Mouse (Mus musculus) kidney, adult 2 months (tissue): Measurements from ENCODE around the gene Hp1bp3. TPM values are rescaled to one million over a fixed set of nuclear protein-coding genes. Genes with fewer than 3 reads are reported as not detected.

Experiments
- DNase-seq: peaks from one replicate; pipeline ENCODE4 v3.0.0; 2021
- H3K27ac ChIP-seq: fragments of 200-500 bp; 2 replicates; pipeline ENCODE4 v1.5.1; 2012; ENCODE audit warnings: low read depth, low read length, control low read depth, inconsistent platforms; ENCODE audit not compliant: insufficient read depth
- H3K27me3 ChIP-seq: fragments of 200-500 bp; replicated peaks from 2 replicates; pipeline ENCODE4 v1.6.1; 2012; ENCODE audit warnings: mild to moderate bottlenecking, moderate library complexity, low read length, inconsistent platforms; ENCODE audit not compliant: control insufficient read depth, insufficient read depth
- H3K36me3 ChIP-seq: fragments of 200-500 bp; 2 replicates; pipeline ENCODE4 v1.6.1; 2012; ENCODE audit warnings: mild to moderate bottlenecking, moderate library complexity, low read length, inconsistent platforms; ENCODE audit not compliant: control insufficient read depth, insufficient read depth
- H3K4me1 ChIP-seq: fragments of 200-500 bp; 2 replicates; pipeline ENCODE4 v1.6.1; 2011; ENCODE audit warnings: low read length; ENCODE audit not compliant: control insufficient read depth, insufficient read depth
- H3K4me3 ChIP-seq: fragments of 200-500 bp; 2 replicates; pipeline ENCODE4 v1.5.1; 2011; ENCODE audit warnings: mild to moderate bottlenecking, low read depth, low read length, control low read depth; ENCODE audit not compliant: insufficient read depth
- CTCF ChIP-seq: fragments of 200-500 bp; conservative IDR thresholded peaks from 2 replicates; pipeline ENCODE4 v1.5.1; 2011; ENCODE audit warnings: low read depth, mild to moderate bottlenecking, control low read depth, low read length, moderate library complexity, mixed read lengths; ENCODE audit not compliant: insufficient read depth, insufficient read length
- POLR2A ChIP-seq: fragments of 200-500 bp; IDR thresholded peaks from one replicate; pipeline ENCODE4 v1.6.1; 2011; ENCODE audit warnings: low read depth, low read length, control low read depth
- WGBS: fragments of 180-500 bp; shearing (Covaris S2); methylation state at CpG from one replicate; pipeline ENCODE4 v1.1.7; 2018; 5-methylcytosine and 5-hydroxymethylcytosine counted together
- polyA plus RNA-seq: library from polyadenylated mRNA; depleted of rRNA; stranded (reverse); fragments of >200 nt; gene quantifications from 2 replicates; pipeline ENCODE4 v1.2.3, GENCODE M21; 2012

Hp1bp3 gene
- polyA plus RNA-seq, 1 experiment, result 59.5 TPM

DNA sequence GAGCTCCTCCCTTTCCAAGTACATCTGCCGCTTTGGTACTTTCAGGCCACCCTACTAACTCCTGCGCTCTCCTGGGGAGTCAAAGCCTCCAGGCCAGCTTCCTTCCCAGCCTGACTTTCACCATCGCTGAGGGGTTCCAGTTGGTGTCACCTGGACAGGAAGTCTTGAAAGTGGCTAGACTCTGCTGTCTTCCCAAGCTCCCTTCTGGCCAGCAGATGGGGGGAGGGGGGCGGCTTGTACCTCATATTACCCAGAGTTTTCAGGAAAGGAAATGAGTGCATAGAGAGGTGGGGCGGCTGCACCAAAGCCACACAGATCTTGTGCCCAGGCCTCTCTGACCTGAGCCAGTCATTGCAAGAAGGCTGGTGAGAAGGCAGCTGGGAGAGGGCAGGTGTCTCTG, 36.1 kb downstream of the Hp1bp3 start:
- H3K4me3 ChIP-seq, result no peak overlapping the region
- H3K27ac ChIP-seq, result no peak overlapping the region
- no peak for DNase-seq
- no peak for TF ChIP-seq CTCF
- TF ChIP-seq POLR2A, result no peak
- H3K4me1 ChIP-seq, result peaks cover 5% of the 10 kb centered on the region; the same call in 1 of the 2 replicates
- H3K36me3 ChIP-seq, result no peaks in the 10 kb centered on the region
- 40% methylated on average over 5 of the region's 5 CpGs for WGBS
- no peaks in the 10 kb centered on the region for H3K27me3 ChIP-seq

DNA sequence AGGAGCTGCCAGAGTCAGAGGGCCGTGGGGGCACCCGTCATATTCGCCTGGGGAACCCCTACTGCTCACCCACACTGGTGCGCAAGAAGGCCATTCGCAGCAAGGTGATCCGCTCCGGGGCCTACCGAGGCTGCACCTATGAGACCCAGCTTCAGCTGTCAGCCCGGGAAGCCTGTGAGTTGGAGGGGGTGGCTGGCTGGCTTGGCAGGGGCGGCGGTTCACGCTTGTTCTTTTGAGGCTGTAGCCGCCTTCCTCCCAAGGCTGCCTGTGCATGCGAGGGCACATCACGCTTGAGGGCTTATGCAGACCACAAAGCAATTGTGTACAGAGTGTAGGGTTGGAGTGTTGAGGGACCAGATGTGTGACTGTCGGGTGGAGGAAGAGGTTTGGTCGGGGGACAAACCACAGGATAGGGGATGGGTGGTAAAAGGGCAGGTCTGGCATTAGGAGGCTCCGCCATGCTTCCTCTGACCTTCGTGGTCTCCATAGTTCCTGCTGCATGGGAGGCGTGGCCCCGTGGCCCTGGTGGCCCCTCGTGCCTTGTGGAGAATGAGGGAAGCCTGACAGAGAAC, 41.1 kb downstream of the Hp1bp3 start:
- Histone ChIP-seq H3K27me3 (no peaks in the 10 kb centered on the region), H3K36me3 (no peaks in the 10 kb centered on the region), H3K4me1 (no peaks in the 10 kb centered on the region; the same call in 1 of the 2 replicates), H3K27ac (no peak overlapping the region), H3K4me3 (no peak overlapping the region)
- no peak for DNase-seq
- TF ChIP-seq POLR2A, result no peak
- no peak for TF ChIP-seq CTCF
- 83% methylated on average over 22 of the region's 22 CpGs for WGBS

DNA sequence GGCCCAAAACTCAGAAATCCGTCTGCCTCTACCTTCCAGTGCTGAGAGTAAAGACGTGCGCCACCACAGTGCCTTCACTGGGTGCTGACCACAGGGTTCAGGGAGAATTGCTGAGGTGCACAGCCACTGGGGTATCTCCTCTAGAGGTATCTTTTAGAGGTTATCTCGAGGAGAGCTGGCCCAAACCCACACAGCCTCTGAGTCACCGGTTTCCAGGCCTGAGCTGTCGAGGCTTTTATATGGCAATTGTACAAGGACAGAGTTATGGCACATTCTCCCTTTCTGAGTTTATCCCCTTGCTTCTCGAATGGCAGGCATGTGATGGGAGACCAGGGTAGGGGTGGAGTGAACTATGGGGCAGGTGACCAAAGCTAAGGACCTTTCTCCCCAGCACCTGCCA, 42.6 kb downstream of the Hp1bp3 start:
- TF ChIP-seq POLR2A (no peak), CTCF (no peak)
- Histone ChIP-seq H3K4me1 (no peaks in the 10 kb centered on the region; the same call in 1 of the 2 replicates), H3K36me3 (no peaks in the 10 kb centered on the region), H3K4me3 (no peak overlapping the region), H3K27ac (no peak overlapping the region), H3K27me3 (no peaks in the 10 kb centered on the region)
- WGBS, result 93% methylated on average over 7 of the region's 7 CpGs
- DNase-seq, result no peak

DNA sequence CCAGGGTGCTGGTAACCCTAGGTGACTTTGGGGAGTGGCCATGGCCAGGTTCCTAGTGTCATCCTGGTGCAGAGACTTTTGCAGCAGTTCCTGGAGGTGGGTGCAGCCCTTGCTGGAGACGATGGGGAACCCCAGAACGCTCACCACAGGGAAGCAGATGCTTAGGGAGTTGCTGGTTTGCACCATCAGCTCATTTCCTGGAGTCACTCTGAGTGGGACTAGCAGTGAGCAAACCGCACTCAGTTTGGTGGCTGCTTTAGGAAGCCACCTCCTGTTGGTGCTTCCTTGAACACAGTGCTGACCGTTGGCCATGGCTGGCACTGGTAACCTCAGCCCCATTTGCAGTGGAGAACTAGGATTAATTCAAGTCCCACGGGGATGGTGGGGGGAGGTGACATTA, 43.4 kb downstream of the Hp1bp3 start:
- Histone ChIP-seq H3K36me3 (no peaks in the 10 kb centered on the region), H3K27ac (no peak overlapping the region), H3K4me3 (no peak overlapping the region), H3K4me1 (no peaks in the 10 kb centered on the region; the same call in 1 of the 2 replicates), H3K27me3 (no peaks in the 10 kb centered on the region)
- TF ChIP-seq POLR2A (no peak), CTCF (no peak)
- 79% methylated on average over 5 of the region's 5 CpGs for WGBS
- DNase-seq, result no peak

DNA sequence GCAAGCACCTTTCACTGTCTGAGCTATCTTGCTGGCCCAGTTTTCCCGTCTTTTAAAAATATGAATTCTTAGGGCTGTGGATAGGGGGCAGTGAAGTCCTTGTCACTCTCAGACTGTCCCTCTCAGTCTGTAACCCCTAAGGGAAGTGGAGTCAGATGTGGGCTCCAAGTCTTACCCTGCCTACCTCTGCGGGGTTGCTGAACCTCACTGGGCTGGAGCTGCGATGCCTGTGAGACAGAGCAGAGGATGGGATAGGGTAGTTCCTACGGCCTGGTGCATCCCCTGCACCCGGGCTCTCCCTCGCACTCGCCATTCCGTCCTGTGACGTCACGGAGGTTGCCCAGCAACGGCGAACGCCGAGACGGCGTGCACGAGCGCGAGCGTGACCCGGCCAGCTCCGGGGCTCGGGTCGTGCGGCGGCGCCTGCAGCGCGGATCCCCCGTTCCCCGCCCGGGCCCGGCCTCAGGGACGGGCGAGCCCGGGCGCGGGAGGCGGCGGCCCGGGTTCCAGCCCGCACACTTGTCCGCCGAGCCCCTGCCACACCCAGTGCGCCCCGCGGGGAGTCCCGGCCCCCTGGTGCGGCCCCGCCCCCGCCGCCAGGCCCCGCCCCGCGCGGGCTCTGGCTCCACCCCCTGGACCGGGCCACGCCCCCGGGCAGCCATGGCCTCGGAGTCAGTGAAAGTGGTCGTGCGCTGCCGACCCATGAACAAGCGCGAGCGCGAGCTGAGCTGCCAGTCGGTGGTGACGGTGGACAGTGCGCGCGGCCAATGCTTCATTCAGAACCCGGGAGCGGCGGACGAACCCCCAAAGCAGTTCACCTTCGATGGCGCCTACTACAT, 46.0 kb downstream of the Hp1bp3 start:
- under 1% methylated on average over 78 of the region's 78 CpGs for WGBS
- Histone ChIP-seq H3K27me3 (no peaks in the 10 kb centered on the region), H3K4me1 (no peaks in the 10 kb centered on the region; the same call in 1 of the 2 replicates), H3K27ac (no peak overlapping the region), H3K4me3 (peak overlapping the region; percentile 65), H3K36me3 (no peaks in the 10 kb centered on the region)
- DNase-seq, result peak; percentile 86
- TF ChIP-seq CTCF (no peak), POLR2A (no peak)

DNA sequence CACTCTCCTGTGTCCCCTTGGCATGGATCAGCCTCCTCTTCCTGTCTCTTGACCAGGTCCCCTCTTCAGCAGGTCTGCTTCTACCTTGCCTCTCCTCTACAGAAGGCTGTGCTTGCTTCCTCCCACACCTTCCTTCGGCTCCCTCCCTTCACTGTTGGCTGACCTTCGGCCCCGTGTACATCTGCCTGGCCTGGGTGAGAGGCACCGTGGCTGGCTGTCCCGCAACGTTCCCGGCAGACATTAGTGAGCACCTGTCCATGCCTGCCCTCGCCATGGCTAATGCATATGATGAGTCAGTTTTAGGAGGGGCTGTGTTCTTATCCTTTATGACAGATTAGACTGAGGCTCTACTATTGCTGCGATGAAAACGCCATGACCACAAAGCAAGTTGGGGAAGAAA, 51.8 kb downstream of the Hp1bp3 start:
- 63% methylated on average over 10 of the region's 10 CpGs for WGBS
- H3K27me3 ChIP-seq, result no peaks in the 10 kb centered on the region
- no peak for TF ChIP-seq POLR2A
- TF ChIP-seq CTCF, result no peak
- H3K27ac ChIP-seq, result no peak overlapping the region
- no peak for DNase-seq
- H3K4me3 ChIP-seq, result no peak overlapping the region
- H3K36me3 ChIP-seq, result no peaks in the 10 kb centered on the region
- no peaks in the 10 kb centered on the region for H3K4me1 ChIP-seq

DNA sequence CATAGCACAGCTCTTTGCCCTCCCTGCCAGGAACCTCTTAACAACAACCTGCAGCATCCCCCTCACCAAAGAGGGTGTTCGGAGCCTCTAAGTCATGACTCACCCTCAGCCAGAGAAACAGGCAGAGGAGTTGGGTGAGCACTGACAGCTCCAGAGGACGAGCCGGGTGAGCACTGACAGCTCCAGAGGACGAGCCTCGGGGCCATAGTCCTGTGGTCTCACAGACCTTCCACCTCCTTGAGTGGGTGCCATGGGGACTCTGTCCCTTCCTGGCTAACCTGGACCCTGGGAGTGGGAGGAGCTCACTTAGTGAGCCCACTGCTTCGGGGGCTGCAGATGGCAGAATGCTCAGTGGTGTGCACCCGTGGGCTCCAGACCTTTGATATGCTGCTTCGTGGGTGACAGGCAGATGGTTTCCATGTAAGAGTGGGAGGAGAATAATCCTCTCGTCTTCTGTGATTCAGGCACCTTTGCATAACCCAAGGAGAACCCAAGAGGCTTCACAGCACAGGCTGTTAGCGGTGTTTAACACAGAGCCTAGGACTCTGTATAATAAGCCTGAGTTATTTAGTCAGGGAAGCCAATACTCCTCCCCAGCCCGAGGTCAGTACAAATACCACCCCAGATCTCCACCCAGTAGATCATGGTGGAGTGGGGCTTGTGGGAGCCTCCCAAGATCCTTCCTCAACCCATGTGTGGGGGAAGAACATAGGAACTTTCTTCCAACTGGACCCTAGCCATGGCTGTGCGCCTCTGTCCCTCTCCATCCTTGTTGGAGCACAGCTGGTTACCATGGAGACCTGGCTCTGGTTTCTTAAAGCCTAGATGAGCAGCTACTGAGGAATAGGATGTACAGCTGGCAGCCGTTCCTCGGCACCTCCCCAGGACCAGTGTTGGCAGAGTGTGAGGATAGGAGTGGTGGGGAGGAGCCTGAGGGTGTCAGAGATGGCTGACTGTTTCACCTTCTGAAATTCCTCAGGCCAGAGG, 56.2 kb downstream of the Hp1bp3 start:
- no peaks in the 10 kb centered on the region for H3K36me3 ChIP-seq
- TF ChIP-seq CTCF (no peak), POLR2A (no peak)
- no peak overlapping the region for H3K27ac ChIP-seq
- no peaks in the 10 kb centered on the region for H3K27me3 ChIP-seq
- H3K4me3 ChIP-seq, result no peak overlapping the region
- 55% methylated on average over 14 of the region's 14 CpGs for WGBS
- DNase-seq, result no peak
- H3K4me1 ChIP-seq, result no peaks in the 10 kb centered on the region
